Mouse (Mus musculus) layer of hippocampus, adult 18-20 months (tissue): ENCODE measurements around the gene Ccnb3. TPM values are rescaled to one million over a fixed set of nuclear protein-coding genes. Genes with fewer than 3 reads are reported as not detected.
"Not testable (repeated sequence)": the region's sequence is repeated elsewhere in the genome, so short reads cannot be mapped to it uniquely, and the experiment has no call there.

ENCODE experiments used
- DNase-seq, 2 experiments: peaks; one replicate each; pipeline ENCODE4 v3.0.0; 2022; ENCODE audit warnings: low spot score in 2 of 2
- long read RNA-seq: library from polyadenylated mRNA; stranded (forward); transcript quantifications from one replicate; pipeline ENCODE4 v2.0.0, GENCODE M21; 2021
- total RNA-seq, 2 experiments: library from RNA; stranded (reverse); gene quantifications; 2 replicates each; pipeline ENCODE4 v1.2.3; 2021

The Ccnb3 gene
- not detected for total RNA-seq
- long read RNA-seq: 0 reads

DNA sequence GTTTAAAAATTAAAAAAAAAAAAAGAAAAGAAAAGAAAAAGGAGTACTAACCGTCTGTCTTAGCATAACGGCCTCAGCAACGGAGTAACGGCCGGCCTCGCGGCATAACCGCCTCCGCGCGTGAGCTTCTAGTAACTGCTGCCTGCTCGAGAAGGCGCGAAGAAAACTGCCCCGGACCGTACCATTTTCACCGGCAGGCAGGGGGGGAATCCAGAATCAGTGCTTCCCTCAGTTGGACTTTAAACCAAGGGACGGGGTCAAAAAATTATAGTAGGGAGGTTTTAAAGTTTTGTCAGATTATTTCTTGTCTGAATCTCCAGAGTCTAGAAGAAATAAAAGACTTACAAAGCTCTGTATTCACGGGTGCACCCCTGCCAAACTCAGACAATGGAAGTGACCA lies at the start of gene Ccnb3:
Gene Ccnb3 (minus strand): TSS at position 101 of the 400 bp plus-strand sequence.
- no peak for DNase-seq

- no peak for DNase-seq
These were observed 48.9 kb upstream of the Ccnb3 start for GRCm38 (mm10) chrX:7090323-7090722.

DNA sequence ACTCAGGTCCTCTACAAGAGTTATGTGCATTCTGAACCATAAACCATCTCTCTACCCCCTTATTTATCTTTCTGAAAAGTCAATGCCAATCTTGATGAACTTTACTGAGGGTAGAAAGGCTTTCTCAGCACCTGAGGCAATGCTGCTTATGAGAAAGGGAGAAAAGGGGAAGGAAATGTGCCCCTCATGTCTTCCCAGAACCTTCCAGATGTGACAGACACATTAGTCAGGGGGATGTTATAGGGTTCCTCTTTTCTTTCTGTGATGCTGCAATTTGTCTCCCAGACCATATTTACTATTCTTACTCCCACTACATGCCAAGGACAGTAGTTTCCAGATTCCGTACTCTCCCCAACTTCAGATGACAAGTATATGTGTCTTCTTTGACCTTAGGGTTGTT lies 44.5 kb upstream of the Ccnb3 start:
- DNase-seq: no peak

- no peak for DNase-seq
These were observed 38.5 kb upstream of the Ccnb3 start for GRCm38 (mm10) chrX:7079820-7080429.

- no peak for DNase-seq
These were observed 26.6 kb upstream of the Ccnb3 start for GRCm38 (mm10) chrX:7068002-7068401.

DNA sequence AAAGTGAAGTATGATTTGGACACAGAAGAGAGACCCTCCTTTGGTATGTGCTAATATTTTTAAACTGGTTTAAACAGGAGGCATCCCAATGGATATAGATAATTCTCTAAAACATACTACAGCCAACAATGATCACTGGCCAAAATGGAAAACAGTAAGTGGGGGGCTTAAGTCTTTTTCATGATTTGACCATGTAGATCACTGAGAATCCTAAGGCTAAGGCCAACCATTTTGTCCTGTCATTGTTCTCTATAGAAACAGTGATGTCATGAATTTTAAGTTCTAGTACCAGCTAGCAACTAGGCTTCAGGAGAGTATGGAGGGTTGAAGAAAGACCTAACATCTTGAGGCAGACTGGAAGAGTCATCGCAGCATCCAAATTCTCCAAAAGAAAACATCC lies 25.8 kb upstream of the Ccnb3 start, which contains the start of gene Akap4:
Gene Akap4 (plus strand): TSS at position 301 of the 400 bp plus-strand sequence.
- DNase-seq: no peak

GRCm38 (mm10) chrX:7064109-7064508 lies 22.7 kb upstream of the Ccnb3 start:
- DNase-seq: no peak

- DNase-seq: no peak
These were observed 16.2 kb upstream of the Ccnb3 start for GRCm38 (mm10) chrX:7057634-7058033.

- no peak for DNase-seq
These were observed 15.6 kb upstream of the Ccnb3 start for GRCm38 (mm10) chrX:7057056-7057455.

DNA sequence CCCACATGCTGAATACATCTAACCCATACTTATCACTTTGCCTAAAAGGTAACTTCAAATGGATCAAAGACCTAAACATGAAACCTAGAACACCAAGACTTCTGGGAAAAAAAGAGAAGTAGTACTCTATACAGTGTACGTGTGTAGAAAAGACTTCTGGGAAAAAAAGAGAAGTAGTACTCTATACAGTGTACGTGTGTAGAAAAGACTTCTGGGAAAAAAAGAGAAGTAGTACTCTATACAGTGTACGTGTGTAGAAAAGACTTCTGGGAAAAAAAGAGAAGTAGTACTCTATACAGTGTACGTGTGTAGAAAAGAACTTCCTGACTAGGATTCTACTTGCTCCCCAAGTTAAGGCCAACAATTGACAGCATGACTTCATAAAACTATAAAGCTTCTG lies 57.5 kb downstream of the Ccnb3 start:
- DNase-seq: not testable (repeated sequence)

- DNase-seq: no peak
These were observed 69.5 kb downstream of the Ccnb3 start for GRCm38 (mm10) chrX:6971956-6972355.

DNA sequence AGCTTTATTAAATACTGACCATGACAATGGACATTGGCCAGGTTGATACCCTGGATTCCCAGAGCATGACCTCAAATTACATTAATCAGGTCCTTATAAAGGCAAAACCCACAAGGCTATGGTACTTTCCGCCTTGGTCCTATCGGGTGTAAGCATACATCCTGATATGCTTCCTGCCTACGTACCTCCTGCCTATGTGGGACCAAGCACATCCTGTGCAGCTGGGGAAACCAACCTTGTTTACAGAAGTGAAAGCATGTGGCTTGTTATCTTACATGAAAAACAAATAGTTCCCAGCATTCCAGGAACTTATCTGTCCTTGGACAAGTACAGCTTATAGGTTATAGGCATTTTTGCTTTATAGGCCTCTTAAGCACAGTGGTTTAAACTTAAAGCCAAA lies 72.8 kb downstream of the Ccnb3 start:
- DNase-seq: no peak

Other genes starting within 250 kb of the Ccnb3 start
- not detected for gene Akap4, start 25.9 kb upstream of the Ccnb3 start, total RNA-seq